Mouse (Mus musculus) cortical plate, adult 2 months (tissue): ENCODE results near the gene Akap3. TPM values are rescaled to one million over a fixed set of nuclear protein-coding genes. Genes with fewer than 3 reads are reported as not detected.

ENCODE experiments used
- H3K27ac ChIP-seq: fragments of 200-500 bp; 2 replicates; pipeline ENCODE4 v1.5.1; 2012; ENCODE audit warnings: low read length, control low read depth, inconsistent platforms; ENCODE audit not compliant: insufficient read depth
- H3K4me1 ChIP-seq: fragments of 200-500 bp; 2 replicates; pipeline ENCODE4 v1.6.1; 2011; ENCODE audit warnings: low read length; ENCODE audit not compliant: control insufficient read depth, insufficient read depth
- H3K4me3 ChIP-seq: fragments of 200-500 bp; 2 replicates; pipeline ENCODE4 v1.5.1; 2011; ENCODE audit warnings: mild to moderate bottlenecking, low read length, control low read depth; ENCODE audit not compliant: insufficient read depth
- CTCF ChIP-seq: fragments of 200-500 bp; IDR thresholded peaks from 2 replicates; pipeline ENCODE4 v1.5.1; 2011; ENCODE audit warnings: mild to moderate bottlenecking, control low read depth, low read length; ENCODE audit not compliant: insufficient read depth; ENCODE audit errors: extremely low read depth
- POLR2A ChIP-seq: fragments of 200-500 bp; IDR thresholded peaks from 2 replicates; pipeline ENCODE4 v1.6.1; 2011; ENCODE audit warnings: mild to moderate bottlenecking, low read length, control low read depth; ENCODE audit not compliant: insufficient read depth; ENCODE audit errors: extremely low read depth
- polyA plus RNA-seq: library from polyadenylated mRNA; depleted of rRNA; stranded (reverse); fragments of >200 nt; gene quantifications from 2 replicates; pipeline ENCODE4 v1.2.3, GENCODE M21; 2012; rRNA removed

Gene Akap3
- polyA plus RNA-seq, 1 experiment: 0.31 TPM

GRCm38 (mm10) chr6:126877118-126877517 is 24.2 kb downstream of the Akap3 start:
- Histone ChIP-seq H3K4me3 (no peak overlapping the region), H3K27ac (no peak overlapping the region), H3K4me1 (no peaks in the 10 kb centered on the region)
- TF ChIP-seq POLR2A (no peak), CTCF (no peak)

- H3K4me1 ChIP-seq: no peaks in the 10 kb centered on the region
- TF ChIP-seq CTCF (no peak), POLR2A (no peak)
- no peak overlapping the region for H3K27ac ChIP-seq
- no peak overlapping the region for H3K4me3 ChIP-seq
Measured at GRCm38 (mm10) chr6:126907378-126907777, 54.5 kb downstream of the Akap3 start.

- H3K4me1 ChIP-seq: no peaks in the 10 kb centered on the region
- H3K27ac ChIP-seq: no peak overlapping the region
- no peak for TF ChIP-seq POLR2A
- no peak for TF ChIP-seq CTCF
- H3K4me3 ChIP-seq: no peak overlapping the region
Measured at GRCm38 (mm10) chr6:126907876-126908275, 55.0 kb downstream of the Akap3 start.

GRCm38 (mm10) chr6:126910727-126911126 is 57.8 kb downstream of the Akap3 start:
- no peak for TF ChIP-seq CTCF
- no peak overlapping the region for H3K4me3 ChIP-seq
- no peaks in the 10 kb centered on the region for H3K4me1 ChIP-seq
- peak overlapping the region; percentile 59; the same call in 1 of the 2 replicates for H3K27ac ChIP-seq

GRCm38 (mm10) chr6:126914928-126915327 is 62.0 kb downstream of the Akap3 start:
- no peaks in the 10 kb centered on the region for H3K4me1 ChIP-seq
- H3K27ac ChIP-seq: no peak overlapping the region
- no peak overlapping the region for H3K4me3 ChIP-seq
- TF ChIP-seq POLR2A (no peak), CTCF (no peak)

GRCm38 (mm10) chr6:126921111-126921881 is 68.4 kb downstream of the Akap3 start, which contains the start of gene Dyrk4:
Gene Dyrk4 (minus strand): TSS chr6:126921839.
- TF ChIP-seq CTCF: no peak
- no peak for TF ChIP-seq POLR2A
- H3K4me3 ChIP-seq: no peak within 1 kb of the TSS

More at GRCm38 (mm10) chr6:126921111-126921881, 68.4 kb downstream of the Akap3 start, which contains the start of gene Dyrk4:
- Histone ChIP-seq H3K4me1 (no peaks in the 10 kb centered on the region), H3K27ac (no peak within 1 kb of the TSS)

Other genes starting within 250 kb of the Akap3 start
- gene Kcna1, start 206.7 kb upstream of the Akap3 start, polyA plus RNA-seq: 27.2 and 30.1 TPM in 2 replicates
- gene Kcna6, start 112.4 kb upstream of the Akap3 start, polyA plus RNA-seq: 44.9 and 45.3 TPM in 2 replicates
- 132 and 136 TPM in 2 replicates for gene Ndufa9, start 4.0 kb upstream of the Akap3 start, polyA plus RNA-seq
- gene Dyrk4, start 68.7 kb downstream of the Akap3 start, polyA plus RNA-seq: 0.17 and 0.25 TPM in 2 replicates
- gene Rad51ap1, start 86.5 kb downstream of the Akap3 start, polyA plus RNA-seq: 4.2 and 4.6 TPM in 2 replicates
- gene D6Wsu163e, start 86.9 kb downstream of the Akap3 start, polyA plus RNA-seq: 28.6 and 30.3 TPM in 2 replicates
- not detected in 2 replicates for gene Fgf6, start 162.5 kb downstream of the Akap3 start, polyA plus RNA-seq
- 0.69 and 1.1 TPM in 2 replicates for gene Fgf23, start 219.8 kb downstream of the Akap3 start, polyA plus RNA-seq